Mouse (Mus musculus) right cerebral cortex, postnatal 25 days (tissue): ENCODE measurements at regions not wholly inside any gene's neighbourhood (a gene's known extent, or its start where the extent isn't known, plus 50 kb on each side); places are given as distances from the start of the nearest gene placed in this dataset.
A peak's percentile ranks its signal among the peaks of the same experiment; 100 is the strongest.

Experiments
- DNase-seq: peaks from one replicate; pipeline ENCODE4 v3.0.0; 2022

GRCm38 (mm10) chr1:12344726-12345438, 931.0 kb downstream of the A830018L16Rik start:
- no peak for DNase-seq

- no peak for DNase-seq
Observed at GRCm38 (mm10) chr1:12345439-12345819, 931.5 kb downstream of the A830018L16Rik start.

GRCm38 (mm10) chr1:12354531-12354930, 940.6 kb downstream of the A830018L16Rik start:
- no peak for DNase-seq

GRCm38 (mm10) chr1:12367872-12368271, 954.0 kb downstream of the A830018L16Rik start:
- peak; percentile 35 for DNase-seq

DNA sequence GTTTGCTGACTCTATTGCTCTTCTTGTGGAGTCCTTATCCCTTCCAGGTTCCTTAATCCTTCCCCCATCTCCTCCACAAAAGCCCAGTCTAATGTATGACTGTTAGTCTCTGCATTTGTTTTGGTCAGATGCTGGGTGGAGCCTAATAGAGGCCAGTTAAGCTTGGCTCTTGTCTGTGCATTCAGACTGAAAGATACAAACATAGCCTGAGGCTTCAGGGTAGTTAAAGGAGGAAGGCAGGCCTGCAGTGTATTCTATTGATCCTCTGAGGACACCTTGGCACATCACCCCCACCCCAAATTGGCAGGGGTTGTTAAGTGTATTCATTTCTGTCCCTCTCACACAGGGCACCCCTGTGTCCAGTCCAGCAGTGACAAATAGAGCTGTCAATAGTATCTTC, 959.1 kb downstream of the A830018L16Rik start:
- DNase-seq = no peak

DNA sequence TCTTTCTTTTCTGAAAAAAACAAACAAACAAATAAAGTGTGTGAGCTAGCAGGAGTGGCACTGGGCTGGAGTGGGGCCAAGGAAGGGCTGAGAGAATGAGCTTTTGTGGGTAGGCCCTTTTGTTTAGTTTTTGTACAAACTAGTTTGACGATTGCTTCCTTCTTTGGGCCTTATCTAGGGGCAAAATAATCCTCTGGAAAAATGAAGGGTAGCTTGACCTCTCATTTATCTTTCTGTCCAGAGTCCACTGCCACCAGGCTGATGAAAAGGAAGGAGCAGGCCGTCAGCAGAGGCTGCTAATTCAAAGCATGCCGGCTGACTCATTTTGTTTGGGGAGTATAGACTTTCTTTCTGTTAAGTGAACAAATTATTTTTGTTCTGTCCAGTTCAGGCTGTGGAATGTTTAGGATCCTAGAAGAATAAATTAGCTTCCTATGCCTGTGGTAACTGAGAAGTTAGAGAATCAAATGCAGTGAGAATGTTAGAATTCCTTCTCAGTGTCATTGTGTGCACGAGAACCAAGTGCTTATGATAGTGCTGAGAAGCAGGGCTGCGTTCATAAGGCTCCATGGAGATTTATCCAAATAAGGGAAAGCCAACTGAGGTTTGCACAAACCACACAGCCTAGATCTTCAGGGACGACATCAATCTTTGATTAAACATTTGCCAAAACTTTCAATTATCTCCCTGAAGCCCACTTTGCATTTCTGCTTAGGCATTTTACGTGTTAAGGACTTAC, 984.4 kb downstream of the A830018L16Rik start:
- no peak for DNase-seq

GRCm38 (mm10) chr1:12405391-12406270, 991.7 kb downstream of the A830018L16Rik start:
- DNase-seq = no peak

GRCm38 (mm10) chr1:12409738-12410523, 996.0 kb downstream of the A830018L16Rik start:
- no peak for DNase-seq

- no peak for DNase-seq
Observed at GRCm38 (mm10) chr1:12410524-12410886, 996.6 kb downstream of the A830018L16Rik start.

- no peak for DNase-seq
Observed at GRCm38 (mm10) chr1:12424510-12424909, 1010.6 kb downstream of the A830018L16Rik start.

GRCm38 (mm10) chr1:12437894-12438293, 1024.0 kb downstream of the A830018L16Rik start:
- no peak for DNase-seq

DNA sequence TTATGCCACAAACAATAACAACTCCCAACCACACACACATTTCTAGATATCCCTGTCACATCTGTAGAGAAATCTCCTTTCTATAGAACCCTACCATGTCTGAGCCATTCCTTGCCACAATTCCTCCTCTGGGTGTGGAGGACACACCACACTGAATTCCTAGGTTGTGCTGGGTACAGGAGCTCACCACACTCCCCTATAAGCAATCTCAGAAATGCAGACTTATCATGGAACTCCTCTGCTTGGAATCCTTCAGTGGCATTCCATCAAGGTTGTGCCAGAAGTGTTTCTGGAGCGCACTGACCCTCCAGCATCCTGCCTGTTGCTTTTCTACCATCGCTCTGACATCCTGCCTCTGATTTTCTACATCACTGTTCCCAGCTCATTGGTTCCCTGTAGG, 1052.3 kb downstream of the A830018L16Rik start:
- no peak for DNase-seq

GRCm38 (mm10) chr1:12478983-12479763, 1065.3 kb downstream of the A830018L16Rik start:
- DNase-seq = no peak

GRCm38 (mm10) chr1:12500442-12500841, 1086.5 kb downstream of the A830018L16Rik start:
- peak; percentile 22 for DNase-seq

- DNase-seq = no peak
Observed at GRCm38 (mm10) chr1:12507997-12508396, 1094.1 kb downstream of the A830018L16Rik start.

GRCm38 (mm10) chr1:12510129-12510816, 1096.4 kb downstream of the A830018L16Rik start:
- DNase-seq = no peak

DNA sequence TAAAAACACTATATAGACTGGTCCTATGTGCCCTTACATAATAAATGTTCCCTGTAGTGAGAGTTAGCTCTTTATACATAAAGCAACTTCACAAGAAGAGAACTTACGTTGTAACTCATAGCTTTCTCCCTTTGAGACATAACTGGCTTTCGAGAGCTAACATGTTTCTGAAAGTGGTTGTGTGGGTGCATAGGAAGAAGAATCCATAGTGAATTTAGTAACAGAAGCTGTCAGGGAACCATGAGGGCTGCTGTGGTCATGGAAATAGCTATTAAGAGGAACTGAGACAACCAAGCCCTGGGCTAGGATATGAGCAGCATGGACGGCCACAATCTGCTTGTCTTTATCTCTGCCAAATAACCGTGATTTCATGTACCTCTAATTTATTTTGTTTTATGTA, 1105.7 kb downstream of the A830018L16Rik start:
- no peak for DNase-seq

GRCm38 (mm10) chr1:12555859-12556258, 1142.0 kb downstream of the A830018L16Rik start:
- peak; percentile 4 for DNase-seq

DNA sequence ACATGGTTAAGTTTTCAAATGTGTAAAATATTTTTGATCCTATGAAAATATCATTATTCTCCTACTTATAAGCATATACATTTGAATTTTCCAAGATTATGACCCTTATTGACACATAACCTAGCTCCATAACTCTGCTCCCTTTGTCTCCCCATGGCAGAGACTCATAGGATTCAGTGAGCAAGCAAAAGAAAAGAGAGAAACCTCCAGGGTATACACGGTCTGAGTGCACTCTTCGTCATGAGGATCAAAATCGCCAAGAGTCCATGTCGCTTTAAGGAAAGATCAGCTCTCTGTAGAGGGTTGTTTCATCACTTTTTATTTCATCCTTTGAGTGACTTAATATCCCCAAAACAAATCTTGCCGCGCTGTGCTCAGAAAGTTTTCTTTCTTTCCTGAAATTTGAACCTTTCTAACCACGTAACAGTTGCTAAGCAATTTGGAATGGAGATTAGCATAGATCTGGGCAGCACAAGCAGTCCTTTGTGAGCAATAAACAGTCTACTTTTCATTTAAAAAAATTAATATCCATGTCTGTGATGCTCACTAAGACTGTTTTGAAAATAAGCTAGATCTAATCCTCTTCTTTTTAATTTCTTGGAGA, 1158.0 kb downstream of the A830018L16Rik start:
- no peak for DNase-seq

DNA sequence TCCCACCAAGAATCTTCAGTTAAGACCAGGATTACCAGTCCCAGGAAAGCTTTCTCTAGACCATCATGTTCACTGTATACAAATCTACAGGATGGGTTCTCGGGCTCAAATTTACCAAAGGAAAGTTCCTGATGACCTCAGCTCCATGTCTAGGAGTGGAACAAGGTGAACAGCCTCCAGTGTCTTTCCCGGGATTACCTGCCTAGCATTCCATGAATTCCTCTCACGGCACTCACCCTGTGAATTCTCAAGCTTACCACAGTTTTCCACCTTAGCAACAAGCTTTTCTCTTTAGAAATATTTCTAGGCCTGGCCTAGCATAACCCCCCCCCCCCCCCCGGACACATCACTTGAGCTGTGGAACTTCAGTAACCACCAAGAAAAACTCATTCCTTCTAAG, 1158.9 kb downstream of the A830018L16Rik start:
- no peak for DNase-seq

GRCm38 (mm10) chr1:12574274-12574673, 1160.4 kb downstream of the A830018L16Rik start:
- no peak for DNase-seq
